Mouse (Mus musculus): Measurements from ENCODE around the gene Sesn2.
"Not testable (repeated sequence)": the region's sequence is repeated elsewhere in the genome, so short reads cannot be mapped to it uniquely, and the experiment has no call there.

Gene Sesn2
- long read RNA-seq, experiment 1, transcript Sesn2-201 (10 exons, 3,475 nt): major isoform, 5 of 8 reads
- long read RNA-seq, experiment 1, partial matches to known transcripts: 0 of 8 reads
- long read RNA-seq, experiment 1, other reads (novel, unspliced or antisense): 3 of 8 reads
- long read RNA-seq, experiment 2, transcript Sesn2-201 (10 exons, 3,475 nt): major isoform, 9 of 9 reads
- long read RNA-seq, experiment 2, partial matches to known transcripts: 0 of 9 reads
- long read RNA-seq, experiment 2, other reads (novel, unspliced or antisense): 0 of 9 reads

DNA sequence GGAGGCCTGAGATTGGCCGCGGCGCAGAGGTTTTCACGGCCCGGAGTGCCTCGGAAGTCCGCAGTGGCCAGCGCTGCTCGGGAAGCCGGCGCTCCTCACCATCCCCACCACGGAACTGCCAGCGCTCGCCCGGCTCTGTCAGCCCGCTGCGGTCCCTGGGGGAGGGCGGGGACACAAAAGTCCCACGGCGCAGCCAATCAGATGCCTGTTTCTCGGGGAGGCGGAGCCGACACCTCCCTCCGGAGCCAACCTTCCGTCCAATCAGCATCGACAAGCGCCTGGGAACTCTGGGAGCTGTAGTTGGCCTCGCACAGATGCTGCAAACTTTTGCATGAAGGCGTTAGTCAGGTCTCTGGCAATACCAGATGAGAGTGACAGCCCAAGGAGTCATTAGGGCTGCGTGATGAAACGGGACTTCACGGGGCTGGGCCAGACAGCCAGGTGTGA lies at the start of gene Sesn2:
TSS of gene Sesn2 (minus strand) at position 150 of the 447 bp plus-strand sequence.
- intact Hi-C loops (cut with DNase I): loop anchor here (5.0 to 10.0 kb wide), 3 partner anchors 88 to 206 kb away; partner anchors contain the start of genes Phactr4, Rab42 and Rcc1

DNA sequence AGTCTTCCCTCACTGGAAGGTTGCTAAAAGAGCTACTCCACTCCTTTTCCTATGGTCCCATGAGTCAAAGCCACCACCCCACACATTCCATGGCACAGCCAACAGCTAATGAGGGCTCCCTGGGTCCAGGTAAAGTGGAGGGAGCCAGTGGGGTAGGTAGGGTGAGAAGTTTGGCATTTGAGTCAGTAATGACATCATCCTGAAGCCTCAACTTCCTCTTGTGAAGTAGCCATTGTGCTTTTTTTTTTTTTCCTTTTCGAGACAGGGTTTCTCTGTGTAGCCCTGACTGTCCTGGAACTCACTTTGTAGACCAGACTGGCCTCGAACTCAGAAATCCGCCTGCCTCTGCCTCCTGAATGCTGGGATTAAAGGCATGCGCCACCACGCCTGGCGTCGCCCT lies 45.2 kb upstream of the Sesn2 start:
- intact Hi-C loops (cut with DNase I): not testable (repeated sequence)

DNA sequence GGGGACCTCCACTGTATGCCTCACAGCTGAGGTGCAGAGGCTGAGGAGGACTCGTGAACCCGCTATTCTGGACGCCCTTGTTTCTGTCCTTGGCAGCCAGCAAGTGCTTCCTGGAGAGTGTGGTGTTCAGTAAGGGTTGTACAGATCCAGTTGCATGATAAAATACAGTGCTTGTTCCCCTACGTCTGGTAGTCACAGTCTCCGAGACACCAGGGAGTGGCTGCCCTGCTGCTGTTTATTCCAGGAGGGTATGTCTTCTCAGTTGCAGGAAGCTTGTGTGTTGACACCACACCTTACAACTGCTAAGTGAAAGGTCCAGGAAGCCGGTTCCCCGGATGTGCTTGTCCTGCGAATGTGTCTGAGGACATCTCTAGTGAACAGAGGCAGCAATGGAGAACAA lies 44.4 kb upstream of the Sesn2 start:
- intact Hi-C loops (cut with DNase I): no loop called here

DNA sequence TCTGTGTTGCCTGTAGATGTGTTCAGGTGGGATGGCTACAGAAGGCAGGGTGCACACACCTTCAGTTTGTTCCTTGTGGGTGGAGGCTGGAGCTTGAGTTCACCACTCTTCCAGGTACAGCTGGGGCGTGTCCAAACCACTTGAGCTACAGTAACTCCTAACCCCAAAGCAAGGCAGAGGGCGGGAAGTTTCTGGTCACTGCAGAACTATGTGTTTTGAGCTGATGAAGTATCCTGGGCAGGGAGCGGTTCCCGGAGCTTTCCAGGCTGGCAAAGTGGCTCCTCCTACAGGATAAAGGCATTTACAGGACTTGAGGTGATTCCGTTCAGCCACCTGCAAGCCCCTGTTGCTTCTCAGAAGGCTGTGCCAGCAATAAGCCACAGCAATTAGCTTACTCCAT lies 43.9 kb upstream of the Sesn2 start:
- intact Hi-C loops (cut with DNase I): no loop called here

- intact Hi-C loops (cut with DNase I): loop anchor here (2.0 to 10.0 kb wide), 3 partner anchors 91 to 379 kb away; partner anchors contain the start of gene Fam76a
These were observed 35.5 kb upstream of the Sesn2 start for GRCm38 (mm10) chr4:132545851-132546250.

- intact Hi-C loops (cut with DNase I): loop anchor here (10.0 kb wide), 1 partner anchor 382 kb away; the partner anchor contains the start of gene Fam76a
These were observed 32.4 kb upstream of the Sesn2 start for GRCm38 (mm10) chr4:132542724-132543123.

DNA sequence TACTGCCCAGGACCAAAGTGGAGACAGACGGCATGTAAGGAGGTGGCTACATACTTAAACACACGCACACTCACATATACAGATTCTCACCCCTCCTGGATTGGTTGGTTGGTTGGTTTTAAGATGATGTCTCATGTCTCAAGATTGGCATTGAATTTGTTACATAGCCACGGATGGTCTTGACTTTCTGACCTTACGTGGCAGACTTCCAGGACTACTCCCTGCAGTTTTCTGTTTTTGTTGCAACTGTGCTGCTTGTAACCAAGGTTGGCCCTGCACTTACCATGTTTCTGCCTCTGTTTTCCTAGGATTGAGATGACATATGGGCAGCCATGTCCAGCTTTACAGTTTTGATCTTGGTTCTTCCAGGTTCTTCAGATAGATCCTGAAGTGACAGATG lies 31.1 kb upstream of the Sesn2 start:
- intact Hi-C loops (cut with DNase I): loop anchor here (10.0 kb wide), 1 partner anchor 383 kb away; the partner anchor contains the start of gene Fam76a

- intact Hi-C loops (cut with DNase I): no loop called here
These were observed 29.2 kb upstream of the Sesn2 start for GRCm38 (mm10) chr4:132539481-132539880.

DNA sequence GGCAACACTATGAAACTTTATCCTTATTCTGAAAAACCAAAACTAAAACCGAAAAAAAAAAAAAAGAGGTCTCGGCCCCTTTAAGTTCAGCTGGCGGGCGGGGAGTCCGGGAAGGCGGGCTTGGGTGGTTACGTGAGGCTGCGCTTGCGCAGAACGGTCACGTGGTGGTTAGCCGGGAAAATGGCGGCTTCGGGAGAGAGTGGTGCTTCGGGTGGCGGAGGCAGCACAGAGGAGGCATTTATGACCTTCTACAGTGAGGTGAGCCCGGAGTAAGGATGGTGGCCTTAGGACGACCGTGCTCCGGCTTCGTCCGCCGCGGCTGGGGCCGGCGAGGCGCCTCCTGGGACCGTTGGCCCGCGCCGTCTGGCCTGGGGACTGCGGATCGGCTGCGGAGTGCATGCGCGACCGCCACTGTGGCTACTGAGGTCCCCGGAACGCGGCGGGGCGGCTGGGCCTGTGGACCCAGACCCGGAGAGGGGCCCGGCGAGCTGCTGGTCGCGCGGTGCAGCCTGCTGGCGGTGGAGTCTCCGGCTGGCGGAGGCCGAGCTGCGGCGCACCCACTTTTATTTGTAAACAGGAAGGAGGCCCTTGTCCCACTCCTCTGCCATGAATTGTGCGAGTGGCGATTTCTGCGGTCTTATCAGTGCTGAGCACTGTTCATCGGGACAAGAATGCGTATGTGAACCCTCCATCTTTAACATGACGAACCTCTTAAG lies 25.3 kb upstream of the Sesn2 start, which contains the start of gene Dnajc8:
TSS of gene Dnajc8 (plus strand) at position 145 of the 716 bp plus-strand sequence.
- intact Hi-C loops (cut with DNase I): no loop called here

DNA sequence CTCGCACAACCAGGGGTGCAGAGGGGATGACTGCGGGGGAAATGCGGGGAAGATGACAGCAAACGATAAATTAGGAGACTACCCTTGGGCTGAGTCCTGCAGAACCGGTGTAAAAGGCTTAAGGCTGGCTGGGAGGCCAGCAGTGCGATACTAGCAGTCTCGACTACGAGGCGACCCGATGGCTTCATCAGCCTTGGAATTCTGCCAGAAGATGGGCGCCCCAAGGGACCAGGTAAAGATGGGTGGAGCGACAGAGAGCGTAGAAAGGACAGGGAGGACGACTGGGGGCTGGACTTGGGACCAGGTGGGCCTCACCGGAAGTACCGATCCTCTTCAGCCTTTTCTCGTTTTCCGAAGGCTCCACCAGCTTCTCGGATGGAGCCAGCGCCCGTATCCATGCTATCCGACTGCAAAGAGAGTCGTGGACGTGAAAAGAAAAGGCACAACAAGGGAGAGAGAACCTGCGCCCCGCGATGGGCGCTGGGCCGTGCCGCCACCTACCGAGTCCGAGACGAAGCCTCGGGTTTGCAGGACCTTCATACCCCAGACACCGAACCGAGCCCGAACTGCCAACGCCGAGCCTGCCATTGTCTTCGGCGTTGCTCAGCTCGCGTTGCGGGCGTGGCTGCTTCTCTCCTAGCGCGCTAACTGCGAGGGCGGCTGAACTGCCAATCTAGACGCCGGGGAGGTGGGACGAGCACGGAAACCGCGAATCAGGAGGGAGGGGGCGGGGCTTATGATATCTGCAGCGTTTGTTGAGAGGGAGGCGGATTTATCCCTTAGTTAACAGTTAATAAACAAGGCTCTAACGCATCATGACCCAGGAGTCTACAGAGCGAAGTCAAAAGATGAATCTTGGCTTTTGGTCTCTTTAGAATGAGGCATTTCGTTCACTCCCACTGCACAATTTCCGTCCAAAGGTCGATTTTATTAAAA lies 22.9 kb upstream of the Sesn2 start, which contains the start of gene Atpif1:
TSS of gene Atpif1 (minus strand) at position 679 of the 936 bp plus-strand sequence.
- intact Hi-C loops (cut with DNase I): no loop called here

DNA sequence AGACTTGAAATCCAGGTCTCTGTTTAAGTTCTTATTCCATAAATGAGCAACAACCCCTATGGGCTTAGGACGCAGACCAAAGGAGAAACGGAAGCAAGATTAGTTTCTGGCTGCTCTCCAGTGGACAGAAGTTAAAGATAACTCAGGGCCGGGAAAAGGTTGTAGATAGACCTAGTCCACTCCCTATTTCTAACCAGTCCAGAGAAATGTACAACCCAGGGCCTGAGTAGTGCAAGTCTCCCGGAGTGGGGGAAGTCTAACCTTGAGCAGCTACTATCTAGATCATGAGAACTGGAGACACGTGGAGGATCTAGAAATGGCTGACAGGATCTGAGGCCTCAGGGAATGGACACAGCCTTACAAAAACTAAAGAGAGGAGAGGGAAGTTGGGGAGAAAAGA lies 22.2 kb upstream of the Sesn2 start:
- intact Hi-C loops (cut with DNase I): no loop called here

- intact Hi-C loops (cut with DNase I): no loop called here
These were observed 19.9 kb upstream of the Sesn2 start for GRCm38 (mm10) chr4:132530033-132530804.

- intact Hi-C loops (cut with DNase I): no loop called here
These were observed 19.0 kb upstream of the Sesn2 start for GRCm38 (mm10) chr4:132529344-132529743.

GRCm38 (mm10) chr4:132527917-132528522 lies 17.7 kb upstream of the Sesn2 start:
- intact Hi-C loops (cut with DNase I): no loop called here

- intact Hi-C loops (cut with DNase I): no loop called here
These were observed 16.4 kb upstream of the Sesn2 start for GRCm38 (mm10) chr4:132526678-132527077.

GRCm38 (mm10) chr4:132524808-132525207 lies 14.5 kb upstream of the Sesn2 start:
- intact Hi-C loops (cut with DNase I): no loop called here

DNA sequence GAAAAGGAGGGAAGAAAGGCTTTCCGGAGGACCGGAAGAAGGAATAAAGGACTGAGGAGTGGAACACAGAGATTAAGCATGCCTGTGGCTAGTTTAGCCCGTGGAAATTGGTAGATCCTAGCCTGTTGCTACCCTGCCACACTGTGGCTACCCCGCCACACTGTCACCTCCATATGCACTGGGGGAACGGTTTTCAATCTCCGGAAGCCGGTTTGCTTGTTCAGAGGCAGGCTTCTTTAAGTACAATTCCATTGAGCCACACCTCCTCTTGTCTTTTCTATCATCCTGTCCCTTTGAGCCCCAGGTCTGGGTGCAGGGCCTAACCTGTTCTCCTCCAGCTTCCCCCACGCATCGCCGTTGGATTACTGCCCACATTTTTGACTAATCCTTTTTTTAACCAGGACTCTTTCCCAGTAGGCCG lies 14.0 kb upstream of the Sesn2 start:
- intact Hi-C loops (cut with DNase I): no loop called here

DNA sequence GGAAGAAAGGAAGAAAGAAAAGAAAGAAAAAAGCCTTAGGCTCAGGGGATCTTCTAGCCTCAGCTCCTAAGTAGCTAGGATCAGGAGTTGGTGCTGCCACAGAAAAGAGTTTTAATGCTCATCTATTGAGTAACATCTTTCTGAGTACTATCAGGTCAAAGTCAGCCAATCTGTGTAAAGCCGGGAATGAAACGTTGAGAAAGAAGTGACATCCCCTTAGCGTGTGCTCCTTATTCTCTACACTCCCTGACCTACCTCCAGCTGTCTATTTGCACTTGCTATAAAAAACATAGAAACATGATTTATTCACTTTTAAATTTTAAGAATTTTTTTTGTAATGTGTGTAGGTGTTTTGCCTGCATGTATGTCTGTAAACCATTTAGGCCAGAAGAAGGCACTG lies 8.9 kb upstream of the Sesn2 start:
- intact Hi-C loops (cut with DNase I): loop anchor here (10.0 kb wide), 2 partner anchors 164 to 214 kb away; partner anchors contain the start of genes Rab42 and Rcc1

DNA sequence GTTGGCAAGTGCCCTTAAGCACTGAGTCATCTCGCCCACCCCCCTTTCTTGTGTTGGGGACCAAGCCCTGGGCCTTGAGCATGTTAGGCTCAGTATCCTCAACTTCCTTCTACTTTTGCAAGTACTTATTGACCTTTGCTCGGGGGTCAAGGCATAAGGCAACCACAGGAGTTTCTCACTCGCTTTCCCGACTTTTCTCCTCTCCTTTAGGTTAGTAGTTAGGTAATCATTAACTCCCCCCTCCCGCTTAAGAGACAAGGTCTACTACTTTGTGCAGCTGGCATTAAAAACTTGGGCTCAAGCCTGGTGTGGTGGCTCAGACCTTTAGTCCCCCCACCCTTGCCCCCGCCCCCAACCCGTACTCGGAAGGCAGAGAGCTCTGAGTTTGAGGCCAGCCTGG lies 7.8 kb upstream of the Sesn2 start:
- intact Hi-C loops (cut with DNase I): loop anchor here (10.0 kb wide), 2 partner anchors 163 to 213 kb away; partner anchors contain the start of genes Rab42 and Rcc1
